Mouse (Mus musculus): ENCODE data around the gene Thy1.

DNA sequence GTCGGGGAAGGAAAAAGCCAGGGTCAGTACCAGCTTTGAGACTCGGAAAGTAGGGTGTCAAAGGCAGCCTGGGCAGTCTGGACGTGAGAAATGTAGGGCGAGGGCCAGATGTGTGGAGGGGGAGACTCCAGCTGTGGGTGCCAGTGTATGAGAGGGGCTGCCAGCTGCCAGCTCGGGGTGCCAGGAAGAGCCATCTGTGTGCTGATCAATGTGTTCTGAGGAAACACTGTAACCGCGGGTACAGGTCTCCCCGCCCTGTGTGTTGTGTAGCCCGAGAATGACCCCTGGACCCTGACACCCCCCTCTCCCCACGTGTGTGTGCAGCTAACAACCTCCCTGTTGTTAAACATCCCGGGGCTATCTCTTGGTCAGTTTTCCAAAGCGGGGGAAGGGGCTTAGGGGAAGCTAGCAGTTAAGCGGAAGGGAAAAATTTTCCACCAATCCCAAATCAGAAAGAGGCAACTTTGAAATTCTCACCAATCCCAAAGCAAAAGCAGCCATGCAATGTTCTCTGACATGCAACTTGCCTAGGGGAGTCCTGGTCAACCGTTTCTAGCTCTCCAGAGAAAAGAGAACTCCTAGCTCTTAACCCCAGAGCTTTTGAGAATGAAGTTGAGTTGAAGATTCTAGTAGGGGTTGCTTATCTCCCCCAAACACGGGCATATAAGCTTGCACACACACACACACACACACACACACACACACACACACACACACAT, 24.2 kb downstream of the Thy1 start:
- TF ChIP-seq CTCF (IDR thresholded peaks at IDR 0.05; ENCODE audit: extremely low read depth, insufficient read depth, low read length), result no peak
- no peak for TF ChIP-seq POLR2A (IDR thresholded peaks at IDR 0.05; ENCODE audit: extremely low read depth, insufficient read depth, low read length)
